Mouse (Mus musculus): ENCODE results near the gene Plekhm1. TPM values are rescaled to one million over a fixed set of nuclear protein-coding genes. Genes with fewer than 3 reads are reported as not detected.

Gene Plekhm1
- polyA plus RNA-seq, 1 experiment = 28.0 TPM

DNA sequence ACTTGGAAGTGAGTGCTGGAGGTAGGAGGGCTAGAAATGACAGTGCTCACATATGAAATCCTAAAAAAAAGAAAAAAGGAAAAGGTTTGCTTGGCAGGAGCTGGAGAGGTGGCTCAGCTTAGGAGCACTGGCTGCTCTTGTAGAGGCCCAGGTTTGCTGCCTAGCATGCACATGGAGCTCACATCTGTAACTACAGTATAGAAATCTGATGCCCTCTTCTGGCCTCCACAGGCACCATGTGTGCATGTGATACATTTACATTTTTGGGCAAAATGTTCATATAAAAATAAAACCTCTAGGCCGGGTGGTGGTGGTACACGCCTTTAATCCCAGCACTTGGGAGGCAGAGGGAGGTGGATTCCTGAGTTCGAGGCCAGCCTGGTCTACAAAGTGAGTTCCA is 13.4 kb downstream of the Plekhm1 start:
- 64% methylated on average over 3 of the region's 3 CpGs for WGBS
- H3K4me3 ChIP-seq (replicated peaks; ENCODE audit: extremely low read depth, low read depth, low read length) = no peak overlapping the region
- H3K4me1 ChIP-seq (ENCODE audit: control insufficient read depth, insufficient read depth, low read length) = no peaks in the 10 kb centered on the region; the same call in none of the 2 replicates
- TF ChIP-seq POLR2A (IDR thresholded peaks at IDR 0.05; ENCODE audit: borderline replicate concordance, extremely low read depth, low read depth, low read length) (no peak), CTCF (IDR thresholded peaks at IDR 0.05; ENCODE audit: insufficient read depth, low read length) (peak; percentile 38)
- no peak for DNase-seq

DNA sequence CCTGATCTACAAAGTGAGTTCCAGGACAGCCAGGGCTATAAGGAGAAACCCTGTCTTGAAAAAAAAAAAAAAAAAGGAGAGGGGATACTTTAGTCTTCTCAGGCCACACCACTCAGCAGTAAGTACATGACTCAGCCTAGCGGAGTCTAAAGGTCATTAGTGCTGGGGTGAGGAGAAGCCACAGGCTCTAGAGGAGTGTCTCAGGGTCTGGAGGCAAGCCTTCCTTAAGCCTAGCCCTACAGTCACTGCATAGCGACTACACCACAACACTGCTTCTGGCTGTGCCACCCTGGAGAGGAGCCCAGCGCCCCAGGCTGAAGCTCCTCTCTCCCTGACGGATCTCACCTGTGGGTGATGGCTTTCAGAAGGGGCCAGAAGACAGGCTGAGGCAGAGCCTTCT is 15.8 kb downstream of the Plekhm1 start:
- 85% methylated on average over 4 of the region's 4 CpGs for WGBS
- Histone ChIP-seq H3K4me1 (ENCODE audit: control insufficient read depth, insufficient read depth, low read length) (no peaks in the 10 kb centered on the region; the same call in none of the 2 replicates), H3K4me3 (replicated peaks; ENCODE audit: extremely low read depth, low read depth, low read length) (no peak overlapping the region)
- no peak for DNase-seq
- TF ChIP-seq POLR2A (IDR thresholded peaks at IDR 0.05; ENCODE audit: borderline replicate concordance, extremely low read depth, low read depth, low read length) = no peak
- TF ChIP-seq CTCF (IDR thresholded peaks at IDR 0.05; ENCODE audit: insufficient read depth, low read length) = no peak

DNA sequence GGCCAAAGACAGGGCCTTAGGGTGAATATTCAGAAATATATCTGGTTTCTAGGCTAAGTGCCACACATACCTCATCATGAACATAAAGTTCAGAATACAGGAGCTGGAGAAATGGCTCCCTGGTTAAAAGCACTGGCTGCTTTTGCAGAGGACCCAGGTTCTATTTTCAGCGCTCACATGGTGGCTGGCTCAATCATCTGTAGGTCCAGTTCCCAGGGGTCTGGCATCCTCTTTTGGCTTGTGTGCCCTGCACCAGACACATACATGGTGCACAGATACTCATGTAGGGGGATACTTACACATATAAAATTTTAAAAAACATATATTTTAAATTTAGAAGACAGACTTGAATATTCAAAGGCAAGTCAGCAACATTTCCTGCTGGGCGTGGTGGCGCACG is 16.3 kb downstream of the Plekhm1 start:
- TF ChIP-seq CTCF (IDR thresholded peaks at IDR 0.05; ENCODE audit: insufficient read depth, low read length) (no peak), POLR2A (IDR thresholded peaks at IDR 0.05; ENCODE audit: borderline replicate concordance, extremely low read depth, low read depth, low read length) (no peak)
- DNase-seq = no peak
- Histone ChIP-seq H3K4me3 (replicated peaks; ENCODE audit: extremely low read depth, low read depth, low read length) (no peak overlapping the region), H3K4me1 (ENCODE audit: control insufficient read depth, insufficient read depth, low read length) (no peaks in the 10 kb centered on the region; the same call in none of the 2 replicates)
- 95% methylated on average over 4 of the region's 4 CpGs for WGBS

DNA sequence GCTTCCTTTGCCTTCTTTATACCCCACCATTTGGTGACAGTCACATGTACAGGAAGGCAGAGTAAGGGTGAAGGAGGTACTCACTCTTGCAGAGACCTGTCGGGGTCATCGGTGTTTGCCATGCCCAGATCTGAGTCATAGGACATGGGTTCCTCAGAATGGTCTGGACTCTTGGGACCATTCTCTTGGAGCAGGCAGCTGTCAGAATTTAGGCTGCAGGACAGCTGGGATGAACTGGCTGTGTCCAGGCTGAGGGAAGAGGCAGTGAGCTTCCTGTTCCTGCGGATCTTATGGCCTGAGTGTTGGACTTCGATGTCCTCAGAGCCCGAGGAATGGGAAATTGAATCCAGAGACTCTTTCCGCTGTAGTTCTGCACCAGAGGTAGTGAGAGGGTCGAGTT is 17.9 kb downstream of the Plekhm1 start:
- WGBS = 86% methylated on average over 7 of the region's 7 CpGs
- H3K4me1 ChIP-seq (ENCODE audit: control insufficient read depth, insufficient read depth, low read length) = no peaks in the 10 kb centered on the region; the same call in 1 of the 2 replicates
- H3K4me3 ChIP-seq (replicated peaks; ENCODE audit: extremely low read depth, low read depth, low read length) = no peak overlapping the region
- TF ChIP-seq POLR2A (IDR thresholded peaks at IDR 0.05; ENCODE audit: borderline replicate concordance, extremely low read depth, low read depth, low read length) (no peak), CTCF (IDR thresholded peaks at IDR 0.05; ENCODE audit: insufficient read depth, low read length) (no peak)
- no peak for DNase-seq

DNA sequence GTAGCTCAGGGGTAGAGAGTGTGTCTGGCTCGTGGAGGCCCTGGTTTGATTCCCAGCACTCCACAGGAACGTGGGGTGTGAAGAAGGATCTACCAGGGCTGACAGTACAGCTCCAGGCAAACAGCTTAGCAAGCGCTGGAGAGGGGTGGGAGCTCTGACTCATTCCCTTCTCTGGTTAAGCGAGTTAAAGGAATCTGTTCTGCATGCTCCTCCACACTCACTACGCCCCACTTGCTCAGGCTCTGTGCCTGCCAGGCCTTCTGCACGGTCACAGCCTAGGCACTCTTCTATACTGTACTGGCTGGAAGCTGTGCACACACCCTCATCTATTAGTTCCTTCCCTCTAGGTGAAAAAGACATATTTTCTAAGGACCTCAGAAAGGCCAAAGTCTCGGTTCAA is 18.5 kb downstream of the Plekhm1 start:
- Histone ChIP-seq H3K4me1 (ENCODE audit: control insufficient read depth, insufficient read depth, low read length) (no peaks in the 10 kb centered on the region; the same call in 1 of the 2 replicates), H3K4me3 (replicated peaks; ENCODE audit: extremely low read depth, low read depth, low read length) (no peak overlapping the region)
- TF ChIP-seq POLR2A (IDR thresholded peaks at IDR 0.05; ENCODE audit: borderline replicate concordance, extremely low read depth, low read depth, low read length) = no peak
- TF ChIP-seq CTCF (IDR thresholded peaks at IDR 0.05; ENCODE audit: insufficient read depth, low read length) = no peak
- no peak for DNase-seq
- WGBS = 80% methylated on average over 7 of the region's 7 CpGs

DNA sequence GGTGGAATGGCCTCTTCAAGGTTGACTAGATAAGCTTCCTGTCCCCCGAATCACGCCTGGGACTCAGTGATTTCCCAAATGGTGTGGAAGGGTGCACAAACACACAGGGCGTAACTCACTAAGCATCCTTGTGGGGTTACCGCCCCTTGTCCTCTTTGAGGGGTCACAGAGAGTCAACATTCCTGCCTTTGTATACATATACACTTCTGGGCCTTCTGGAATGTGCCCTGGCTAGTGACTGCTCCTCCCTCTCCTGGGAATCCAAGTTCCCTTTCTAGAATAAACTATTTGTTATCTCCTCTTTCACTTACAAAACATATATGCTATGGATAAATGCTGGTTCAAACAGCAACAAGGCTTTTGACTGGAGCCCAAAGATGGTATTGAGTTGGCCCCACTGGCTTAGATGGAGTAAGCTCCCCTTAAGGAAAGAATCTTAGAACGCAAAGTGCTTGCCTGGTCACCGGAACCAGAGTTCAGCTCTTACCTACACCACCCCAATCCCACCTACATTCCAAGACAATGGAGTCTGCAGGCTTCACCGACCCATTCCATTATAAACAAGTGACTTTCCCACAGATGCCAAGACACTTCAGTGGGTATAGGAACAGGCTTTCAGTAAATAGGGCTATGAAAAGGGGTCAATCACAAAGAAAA is 24.5 kb downstream of the Plekhm1 start:
- TF ChIP-seq POLR2A (IDR thresholded peaks at IDR 0.05; ENCODE audit: borderline replicate concordance, extremely low read depth, low read depth, low read length) (peak; percentile 10; the same call in 1 of the 2 replicates), CTCF (IDR thresholded peaks at IDR 0.05; ENCODE audit: insufficient read depth, low read length) (no peak)
- 42% methylated on average over 7 of the region's 7 CpGs for WGBS
- Histone ChIP-seq H3K4me3 (replicated peaks; ENCODE audit: extremely low read depth, low read depth, low read length) (no peak overlapping the region), H3K4me1 (ENCODE audit: control insufficient read depth, insufficient read depth, low read length) (peaks cover 11% of the 10 kb centered on the region)
- no peak for DNase-seq

DNA sequence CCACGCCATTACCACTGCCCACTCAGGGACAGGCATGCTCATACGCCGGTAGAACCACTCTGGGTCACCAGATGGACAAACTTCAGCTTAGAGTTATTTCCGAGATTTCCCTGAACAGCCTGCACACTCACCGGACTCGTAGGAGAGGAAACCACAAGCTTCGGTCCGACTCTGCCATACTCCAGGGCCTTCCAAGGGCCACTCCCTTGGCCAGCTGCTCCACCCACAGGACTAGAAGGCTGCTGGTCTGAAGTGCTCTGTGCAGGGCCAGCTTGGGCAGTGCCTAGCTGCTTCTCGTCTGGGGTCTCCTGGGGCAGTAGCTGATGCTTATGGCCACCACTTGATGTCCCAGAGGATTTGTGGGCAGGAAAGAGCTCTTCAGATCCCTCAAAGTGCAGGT is 25.7 kb downstream of the Plekhm1 start:
- 63% methylated on average over 9 of the region's 9 CpGs for WGBS
- DNase-seq = peak; percentile 60
- no peak for TF ChIP-seq CTCF (IDR thresholded peaks at IDR 0.05; ENCODE audit: insufficient read depth, low read length)
- peak; percentile 32; the same call in 1 of the 2 replicates for TF ChIP-seq POLR2A (IDR thresholded peaks at IDR 0.05; ENCODE audit: borderline replicate concordance, extremely low read depth, low read depth, low read length)
- Histone ChIP-seq H3K4me3 (replicated peaks; ENCODE audit: extremely low read depth, low read depth, low read length) (peak overlapping the region; percentile 12), H3K4me1 (ENCODE audit: control insufficient read depth, insufficient read depth, low read length) (peaks cover 20% of the 10 kb centered on the region)

DNA sequence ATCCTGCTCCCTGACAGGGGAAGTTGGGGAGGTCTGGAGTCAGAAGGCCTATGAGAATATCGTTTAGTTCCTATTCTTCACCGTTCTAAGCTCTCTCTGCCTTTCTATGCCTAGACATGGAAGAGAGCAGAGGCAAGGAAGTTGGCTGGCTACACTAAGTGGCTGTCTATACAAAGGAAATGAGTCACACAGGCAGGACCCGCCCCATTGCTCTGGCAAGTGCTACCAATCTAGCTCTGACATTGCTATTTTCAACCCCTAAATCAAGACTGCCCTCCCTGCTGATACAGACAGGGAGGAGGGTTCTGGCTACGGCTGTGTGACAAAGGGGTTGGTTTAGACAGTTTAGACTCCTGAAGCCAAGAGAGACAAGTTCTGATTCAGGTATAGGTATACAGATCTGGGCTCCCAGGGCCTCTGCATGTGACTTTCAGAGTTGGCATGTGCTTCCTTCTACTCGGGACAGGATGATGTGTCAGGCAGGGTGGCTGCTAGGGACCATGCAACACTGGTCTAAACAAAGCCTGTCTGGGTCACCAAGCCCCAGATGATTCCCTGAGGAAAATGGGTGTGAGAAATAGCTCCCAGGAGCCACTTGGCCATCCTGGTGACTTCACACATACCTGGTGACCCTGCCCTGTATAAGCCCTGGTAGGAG is 30.4 kb downstream of the Plekhm1 start:
- peak; percentile 73 for DNase-seq
- Histone ChIP-seq H3K4me3 (replicated peaks; ENCODE audit: extremely low read depth, low read depth, low read length) (no peak overlapping the region), H3K4me1 (ENCODE audit: control insufficient read depth, insufficient read depth, low read length) (peaks cover 24% of the 10 kb centered on the region)
- no peak for TF ChIP-seq CTCF (IDR thresholded peaks at IDR 0.05; ENCODE audit: insufficient read depth, low read length)
- 3% methylated on average over 5 of the region's 5 CpGs for WGBS

DNA sequence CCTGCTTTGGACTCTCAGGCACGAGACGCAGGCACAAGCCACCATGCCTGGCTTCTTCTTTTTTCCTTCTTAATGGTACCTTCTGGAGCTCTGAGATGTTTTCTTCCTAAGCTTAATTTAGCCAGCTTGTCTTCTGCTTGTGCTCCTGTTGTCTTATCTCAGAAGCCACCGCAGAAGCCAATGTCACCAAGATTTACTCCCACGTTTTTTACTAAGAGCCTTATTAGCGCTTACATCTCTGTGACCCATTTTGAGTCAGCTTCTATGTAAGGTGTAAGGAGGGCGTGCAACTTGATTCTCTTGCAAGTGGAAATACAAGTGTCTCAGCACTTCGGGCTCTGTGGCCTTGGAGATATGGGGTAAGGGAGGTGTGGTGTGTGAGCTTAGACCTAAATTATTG is 31.0 kb downstream of the Plekhm1 start:
- H3K4me1 ChIP-seq (ENCODE audit: control insufficient read depth, insufficient read depth, low read length) = peaks cover 21% of the 10 kb centered on the region
- no peak for TF ChIP-seq CTCF (IDR thresholded peaks at IDR 0.05; ENCODE audit: insufficient read depth, low read length)
- TF ChIP-seq POLR2A (IDR thresholded peaks at IDR 0.05; ENCODE audit: borderline replicate concordance, extremely low read depth, low read depth, low read length) = no peak
- no peak for DNase-seq
- 64% methylated on average over 7 of the region's 7 CpGs for WGBS
- H3K4me3 ChIP-seq (replicated peaks; ENCODE audit: extremely low read depth, low read depth, low read length) = no peak overlapping the region

DNA sequence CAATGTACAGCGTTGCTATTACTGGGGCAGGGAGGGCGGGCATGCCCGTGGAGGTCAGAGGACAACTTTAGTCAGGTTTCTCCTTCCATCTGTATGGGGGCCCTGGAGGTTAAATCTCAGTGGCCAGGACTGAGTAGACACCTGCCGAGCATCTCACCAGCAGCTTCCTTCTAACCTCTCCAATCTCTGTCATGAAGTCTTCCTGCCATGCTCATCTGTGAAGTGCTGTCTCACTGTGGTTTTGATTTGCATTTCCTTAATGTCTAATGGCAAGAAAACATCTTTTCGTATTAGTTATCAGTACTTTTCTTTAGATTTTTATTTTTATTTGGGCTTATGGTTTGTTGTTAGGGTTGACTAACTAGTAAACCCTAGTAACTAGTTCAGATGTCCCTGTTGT is 32.0 kb downstream of the Plekhm1 start:
- Histone ChIP-seq H3K4me3 (replicated peaks; ENCODE audit: extremely low read depth, low read depth, low read length) (no peak overlapping the region), H3K4me1 (ENCODE audit: control insufficient read depth, insufficient read depth, low read length) (peaks cover 23% of the 10 kb centered on the region)
- 89% methylated on average over 5 of the region's 5 CpGs for WGBS
- no peak for TF ChIP-seq POLR2A (IDR thresholded peaks at IDR 0.05; ENCODE audit: borderline replicate concordance, extremely low read depth, low read depth, low read length)
- TF ChIP-seq CTCF (IDR thresholded peaks at IDR 0.05; ENCODE audit: insufficient read depth, low read length) = no peak
- no peak for DNase-seq

All from lung, adult 2 months (tissue).